Mouse (Mus musculus) erythroblast, embryonic 14.5 days (primary cell): Measurements from ENCODE around the gene Tgm5. TPM values are rescaled to one million over a fixed set of nuclear protein-coding genes. Genes with fewer than 3 reads are reported as not detected.
"Not testable (repeated sequence)": the region's sequence is repeated elsewhere in the genome, so short reads cannot be mapped to it uniquely, and the experiment has no call there.

Experiments
- H3K27me3 ChIP-seq: 2 replicates; pipeline ENCODE4 v1.6.1; 2012; ENCODE audit warnings: inconsistent platforms; ENCODE audit not compliant: control insufficient read depth
- H3K36me3 ChIP-seq: 2 replicates; pipeline ENCODE4 v1.6.1; 2012; ENCODE audit warnings: mild to moderate bottlenecking, inconsistent platforms; ENCODE audit not compliant: control insufficient read depth
- H3K4me1 ChIP-seq: 2 replicates; pipeline ENCODE4 v1.6.1; 2012; ENCODE audit warnings: inconsistent platforms; ENCODE audit not compliant: control insufficient read depth
- H3K4me3 ChIP-seq: replicated peaks from 2 replicates; pipeline ENCODE3; 2012; ENCODE audit warnings: moderate library complexity, mild to moderate bottlenecking, inconsistent platforms
- H3K9me3 ChIP-seq: 2 replicates; pipeline ENCODE4 v1.6.1; 2012; ENCODE audit warnings: low read length, inconsistent platforms, mixed read lengths; ENCODE audit not compliant: control insufficient read depth
- GATA1 ChIP-seq: IDR thresholded peaks from 2 replicates; pipeline ENCODE4 v1.6.1; 2012; ENCODE audit warnings: low read length, inconsistent platforms, mixed read lengths
- TAL1 ChIP-seq: IDR thresholded peaks from 3 replicates; pipeline ENCODE4 v1.6.1; 2012; ENCODE audit warnings: low read length, inconsistent platforms, mixed read lengths
- polyA plus RNA-seq: library from polyadenylated mRNA; stranded (reverse); fragments of >175 nt; gene quantifications from 2 replicates; pipeline ENCODE4 v1.2.3, GENCODE M21; 2012

Tgm5 gene
- polyA plus RNA-seq: not detected in 2 replicates

GRCm38 (mm10) chr2:121085480-121086185, at the start of gene Tgm5:
Gene Tgm5 (minus strand): TSS chr2:121085841.
- TF ChIP-seq TAL1 (no peak), GATA1 (no peak)
- Histone ChIP-seq H3K9me3 (peaks cover 4% of the 10 kb centered on the region; the same call in 1 of the 2 replicates), H3K4me1 (no peaks in the 10 kb centered on the region), H3K36me3 (no peaks in the 10 kb centered on the region), H3K4me3 (no peak within 1 kb of the TSS), H3K27me3 (peaks cover 5% of the 10 kb centered on the region)

DNA sequence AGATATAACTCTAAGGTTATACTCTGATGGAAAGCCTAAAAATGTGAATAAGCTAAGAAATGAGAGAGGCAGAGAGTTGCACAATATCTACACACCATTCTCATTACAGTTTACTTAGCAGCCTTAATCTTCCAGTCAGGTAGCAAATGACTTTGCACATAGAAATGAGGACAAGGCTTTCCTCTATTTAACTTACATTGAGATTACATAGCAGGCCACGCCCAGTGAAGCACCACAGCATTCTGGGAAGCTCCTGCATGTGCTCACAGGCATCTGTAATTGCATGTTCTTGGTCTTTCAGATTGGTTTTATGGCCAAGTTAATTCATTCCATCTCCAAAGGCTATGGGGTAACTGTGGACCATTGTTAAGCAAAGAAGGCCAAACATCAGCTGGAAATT, 47.2 kb upstream of the Tgm5 start:
- Histone ChIP-seq H3K4me3 (no peak overlapping the region), H3K4me1 (peaks cover 8% of the 10 kb centered on the region), H3K27me3 (no peaks in the 10 kb centered on the region), H3K9me3 (peaks cover 2% of the 10 kb centered on the region; the same call in 1 of the 2 replicates), H3K36me3 (peaks cover 8% of the 10 kb centered on the region)
- no peak for TF ChIP-seq GATA1
- TF ChIP-seq TAL1: no peak

- Histone ChIP-seq H3K36me3 (no peaks in the 10 kb centered on the region), H3K4me1 (peaks cover 6% of the 10 kb centered on the region; the same call in 1 of the 2 replicates), H3K9me3 (no peaks in the 10 kb centered on the region), H3K27me3 (no peaks in the 10 kb centered on the region), H3K4me3 (no peak overlapping the region)
- TF ChIP-seq TAL1 (no peak), GATA1 (no peak)
These were observed 43.4 kb upstream of the Tgm5 start for GRCm38 (mm10) chr2:121128865-121129620.

DNA sequence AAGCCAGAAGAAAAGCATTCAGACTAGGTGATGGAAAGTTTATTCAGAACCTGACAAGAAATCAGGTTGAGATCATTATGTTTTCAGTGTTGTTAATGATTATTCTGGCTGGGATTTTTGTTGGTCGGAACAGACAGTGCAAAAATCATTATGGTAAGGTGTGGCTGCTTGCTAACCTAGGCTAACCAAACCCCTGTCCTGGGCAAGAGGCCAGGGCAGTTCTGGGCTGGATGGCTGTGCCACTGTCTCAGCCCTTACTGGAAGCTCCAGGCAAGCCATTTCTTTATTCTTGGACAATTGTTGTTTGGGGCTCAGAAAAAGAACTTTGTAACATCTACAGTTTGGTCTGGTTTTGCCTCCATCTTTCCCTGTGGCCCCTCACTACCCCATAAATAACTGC, 41.9 kb upstream of the Tgm5 start:
- H3K27me3 ChIP-seq: no peaks in the 10 kb centered on the region
- TF ChIP-seq TAL1: no peak
- TF ChIP-seq GATA1: no peak

DNA sequence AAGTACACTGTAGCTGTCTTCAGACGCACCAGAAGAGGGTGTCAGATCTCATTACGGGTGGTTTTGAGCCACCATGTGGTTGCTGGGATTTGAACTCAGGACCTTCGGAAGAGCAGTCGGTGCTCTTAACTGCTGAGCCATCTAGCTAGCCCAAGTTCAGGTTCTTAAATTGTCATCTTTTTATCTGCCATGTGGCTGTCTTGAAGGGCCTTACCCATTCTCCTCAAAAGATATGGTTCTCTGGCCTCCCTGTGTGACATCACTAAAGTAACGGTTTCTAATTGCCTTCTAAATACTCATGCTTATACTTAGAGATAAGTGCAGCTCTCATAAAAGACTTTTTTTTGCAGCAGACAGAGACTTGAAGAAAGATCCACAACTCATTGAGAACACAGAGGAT, 40.7 kb upstream of the Tgm5 start:
- not testable (repeated sequence) for H3K27me3 ChIP-seq, H3K36me3 ChIP-seq, H3K4me3 ChIP-seq, H3K9me3 ChIP-seq, H3K4me1 ChIP-seq

More for the DNA sequence above, 41.9 kb upstream of the Tgm5 start:
- H3K9me3 ChIP-seq: no peaks in the 10 kb centered on the region
- peaks cover 3% of the 10 kb centered on the region; the same call in 1 of the 2 replicates for H3K4me1 ChIP-seq
- H3K36me3 ChIP-seq: no peaks in the 10 kb centered on the region
- H3K4me3 ChIP-seq: no peak overlapping the region

DNA sequence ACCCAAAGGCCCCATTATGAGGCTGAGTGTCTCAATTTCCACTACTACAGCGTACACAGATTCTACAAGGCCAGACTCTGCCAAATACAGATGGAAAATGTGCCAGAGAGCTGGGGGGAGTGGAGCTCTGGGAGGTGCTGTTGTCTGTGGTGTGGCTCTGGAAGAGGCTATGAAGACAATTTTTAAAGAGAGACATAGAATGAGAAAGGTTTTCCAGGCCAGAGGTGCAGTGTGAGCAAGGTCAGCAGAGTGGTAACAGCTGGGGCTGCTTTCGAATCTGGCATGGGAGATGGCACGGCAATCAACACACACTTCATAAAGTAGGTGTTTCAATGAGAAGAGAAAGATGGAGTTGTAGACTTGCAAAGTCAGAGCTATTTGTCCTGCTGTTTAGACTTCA, 33.6 kb upstream of the Tgm5 start:
- no peaks in the 10 kb centered on the region for H3K36me3 ChIP-seq
- H3K4me1 ChIP-seq: no peaks in the 10 kb centered on the region
- TF ChIP-seq TAL1 (no peak), GATA1 (no peak)
- H3K9me3 ChIP-seq: no peaks in the 10 kb centered on the region
- no peak overlapping the region for H3K4me3 ChIP-seq
- peaks cover 11% of the 10 kb centered on the region for H3K27me3 ChIP-seq

DNA sequence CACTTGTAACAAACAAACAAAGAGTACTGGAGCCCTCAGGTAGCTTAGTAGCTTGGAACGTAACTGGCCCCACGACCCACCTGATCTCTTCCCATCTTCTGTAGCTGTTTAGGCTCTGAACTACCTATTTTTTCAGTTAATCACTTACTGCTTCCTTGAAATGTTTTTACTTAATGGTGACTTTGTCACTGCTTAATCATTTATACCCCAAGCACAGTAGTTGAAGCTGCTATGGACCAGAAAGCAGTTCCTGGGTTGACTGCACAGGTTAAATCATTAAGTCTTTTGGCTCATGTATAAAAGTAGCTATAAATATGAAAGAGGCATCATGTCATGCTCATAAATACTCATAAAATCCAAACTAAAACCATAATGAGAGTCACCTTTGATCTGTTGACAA, 29.8 kb upstream of the Tgm5 start:
- peaks cover 8% of the 10 kb centered on the region for H3K27me3 ChIP-seq
- H3K4me1 ChIP-seq: no peaks in the 10 kb centered on the region
- no peak for TF ChIP-seq GATA1
- TF ChIP-seq TAL1: no peak
- no peak overlapping the region for H3K4me3 ChIP-seq
- no peaks in the 10 kb centered on the region for H3K36me3 ChIP-seq
- H3K9me3 ChIP-seq: no peaks in the 10 kb centered on the region

GRCm38 (mm10) chr2:121109695-121110094, 24.1 kb upstream of the Tgm5 start, which contains the start of gene Tgm7:
Gene Tgm7 (minus strand): TSS chr2:121109795.
- H3K9me3 ChIP-seq: no peaks in the 10 kb centered on the region
- peaks cover 3% of the 10 kb centered on the region for H3K27me3 ChIP-seq
- no peaks in the 10 kb centered on the region for H3K36me3 ChIP-seq
- H3K4me3 ChIP-seq: no peak within 1 kb of the TSS
- no peaks in the 10 kb centered on the region for H3K4me1 ChIP-seq
- TF ChIP-seq GATA1: no peak
- TF ChIP-seq TAL1: no peak

GRCm38 (mm10) chr2:121105940-121106339, 20.3 kb upstream of the Tgm5 start:
- no peak for TF ChIP-seq GATA1
- TF ChIP-seq TAL1: no peak
- Histone ChIP-seq H3K36me3 (no peaks in the 10 kb centered on the region), H3K4me3 (no peak overlapping the region), H3K4me1 (no peaks in the 10 kb centered on the region; the same call in 1 of the 2 replicates), H3K27me3 (peaks cover 3% of the 10 kb centered on the region; the same call in 1 of the 2 replicates), H3K9me3 (no peaks in the 10 kb centered on the region)
